Mouse (Mus musculus) midbrain, embryonic 15.5 days (tissue): ENCODE measurements at regions not wholly inside any gene's neighbourhood (a gene's known extent, or its start where the extent isn't known, plus 50 kb on each side); places are given as distances from the start of the nearest gene placed in this dataset.

Source experiments
- ATAC-seq: fragments of 200-750 bp; cut with Nextera tagmentation; replicated peaks from 2 replicates; pipeline ENCODE4 v1.8.0; 2017; ENCODE audit warnings: moderate TSS enrichment
- H3K27ac ChIP-seq: fragments of 300-500 bp; sonication (generic); 2 replicates; pipeline ENCODE4 v1.5.1; 2015; ENCODE audit warnings: mild to moderate bottlenecking, inconsistent platforms
- H3K27me3 ChIP-seq: fragments of 300-500 bp; sonication (generic); replicated peaks from 2 replicates; pipeline ENCODE4 v1.6.1; 2015; ENCODE audit warnings: inconsistent platforms
- H3K36me3 ChIP-seq: fragments of 300-500 bp; sonication (generic); replicated peaks from 2 replicates; pipeline ENCODE4 v1.6.1; 2015; ENCODE audit warnings: inconsistent platforms
- H3K4me1 ChIP-seq: fragments of 300-500 bp; sonication (generic); 2 replicates; pipeline ENCODE4 v1.6.1; 2015; ENCODE audit warnings: inconsistent platforms
- H3K4me2 ChIP-seq: fragments of 300-500 bp; sonication (generic); 2 replicates; pipeline ENCODE4 v1.6.1; 2015; ENCODE audit warnings: inconsistent platforms, mild to moderate bottlenecking, moderate library complexity
- H3K4me3 ChIP-seq: fragments of 300-500 bp; sonication (generic); 2 replicates; pipeline ENCODE4 v1.5.1; 2015; ENCODE audit warnings: mild to moderate bottlenecking, inconsistent platforms
- H3K9ac ChIP-seq: fragments of 300-500 bp; sonication (generic); 2 replicates; pipeline ENCODE4 v1.6.1; 2015; ENCODE audit warnings: mild to moderate bottlenecking, inconsistent platforms
- H3K9me3 ChIP-seq: fragments of 300-500 bp; sonication (generic); 2 replicates; pipeline ENCODE4 v1.6.1; 2016; ENCODE audit warnings: inconsistent platforms
- WGBS: fragments of 180-500 bp; shearing (Covaris S2); methylation state at CpG from one replicate; pipeline ENCODE4 v1.1.7; 2015; ENCODE audit warnings: mixed read lengths; 5-methylcytosine and 5-hydroxymethylcytosine counted together

DNA sequence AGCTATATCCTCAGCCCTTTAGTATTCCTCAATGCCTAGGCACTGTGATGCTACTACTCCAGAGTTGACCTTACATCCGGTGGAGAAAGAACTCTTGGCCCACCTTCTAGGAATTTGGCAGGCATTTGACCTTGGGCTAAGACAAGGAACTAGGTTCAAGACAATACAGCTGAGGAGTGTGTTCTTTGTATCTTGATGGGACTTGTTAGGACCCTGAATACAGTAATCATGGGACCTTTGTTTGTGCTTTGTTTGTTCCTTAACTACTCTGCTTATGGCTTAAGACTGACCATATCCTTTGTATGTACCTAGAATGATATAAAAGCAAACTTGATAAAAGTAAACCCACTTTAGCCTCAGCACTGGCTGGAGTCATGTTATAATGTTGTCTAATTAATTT, 186.7 kb downstream of the Abcc12 start:
- Histone ChIP-seq H3K27ac (no peak overlapping the region), H3K36me3 (no peaks in the 10 kb centered on the region), H3K9me3 (no peaks in the 10 kb centered on the region), H3K4me2 (no peak overlapping the region), H3K9ac (no peak overlapping the region), H3K4me3 (no peak overlapping the region), H3K4me1 (peaks cover 31% of the 10 kb centered on the region), H3K27me3 (no peaks in the 10 kb centered on the region)
- ATAC-seq: no peak
- 96% methylated on average over 1 of the region's 1 CpGs for WGBS

- 97% methylated on average over 2 of the region's 2 CpGs for WGBS
- no peak for ATAC-seq
These were observed 187.1 kb downstream of the Abcc12 start for GRCm38 (mm10) chr8:86393374-86393773.

DNA sequence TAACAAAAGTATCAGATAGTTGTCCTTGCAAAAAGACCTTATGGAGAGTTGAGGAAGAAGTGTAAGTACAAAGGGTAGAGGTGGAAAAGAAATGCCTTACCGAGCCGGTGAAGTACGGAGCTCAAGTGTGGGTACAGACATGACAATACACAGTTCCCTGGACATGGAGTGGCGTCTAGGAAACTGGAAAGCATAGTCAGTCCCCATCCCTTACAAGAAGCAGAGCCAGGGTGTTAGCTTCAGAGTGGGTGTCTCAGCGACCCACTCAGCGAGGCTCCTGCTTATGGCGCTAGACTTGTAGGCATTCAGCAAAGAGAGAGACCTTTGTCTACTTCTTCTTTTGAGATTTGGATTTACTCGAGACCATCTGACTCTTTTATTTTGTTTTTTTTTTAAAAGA, 189.8 kb downstream of the Abcc12 start:
- Histone ChIP-seq H3K27ac (peak overlapping the region; percentile 87), H3K4me2 (no peak overlapping the region), H3K9me3 (no peaks in the 10 kb centered on the region), H3K9ac (no peak overlapping the region), H3K36me3 (no peaks in the 10 kb centered on the region), H3K4me1 (peaks cover 40% of the 10 kb centered on the region), H3K27me3 (no peaks in the 10 kb centered on the region), H3K4me3 (no peak overlapping the region)
- WGBS: 70% methylated on average over 8 of the region's 8 CpGs
- no peak for ATAC-seq

More at GRCm38 (mm10) chr8:86393374-86393773, 187.1 kb downstream of the Abcc12 start:
- Histone ChIP-seq H3K4me1 (peaks cover 33% of the 10 kb centered on the region), H3K4me3 (no peak overlapping the region), H3K9me3 (no peaks in the 10 kb centered on the region), H3K36me3 (no peaks in the 10 kb centered on the region), H3K27ac (no peak overlapping the region), H3K27me3 (no peaks in the 10 kb centered on the region), H3K9ac (no peak overlapping the region), H3K4me2 (no peak overlapping the region)

GRCm38 (mm10) chr8:86389690-86390671, 190.5 kb downstream of the Abcc12 start:
- H3K4me3 ChIP-seq: no peak overlapping the region
- H3K27me3 ChIP-seq: no peaks in the 10 kb centered on the region
- peak overlapping the region; percentile 87 for H3K27ac ChIP-seq
- no peaks in the 10 kb centered on the region for H3K9me3 ChIP-seq
- H3K9ac ChIP-seq: no peak overlapping the region
- peak; percentile 94 for ATAC-seq
- H3K36me3 ChIP-seq: no peaks in the 10 kb centered on the region
- 22% methylated on average over 3 of the region's 3 CpGs for WGBS
- H3K4me2 ChIP-seq: peak overlapping the region; percentile 17; the same call in 1 of the 2 replicates
- peaks cover 45% of the 10 kb centered on the region for H3K4me1 ChIP-seq

- Histone ChIP-seq H3K27ac (peak overlapping the region; percentile 65), H3K9me3 (no peaks in the 10 kb centered on the region), H3K27me3 (no peaks in the 10 kb centered on the region), H3K4me2 (no peak overlapping the region), H3K36me3 (no peaks in the 10 kb centered on the region), H3K4me1 (peaks cover 44% of the 10 kb centered on the region), H3K4me3 (no peak overlapping the region), H3K9ac (no peak overlapping the region)
- WGBS: 26% methylated on average over 7 of the region's 7 CpGs
- ATAC-seq: peak; percentile 64
These were observed 195.2 kb downstream of the Abcc12 start for GRCm38 (mm10) chr8:86385236-86385635.

- Histone ChIP-seq H3K36me3 (no peaks in the 10 kb centered on the region), H3K4me3 (no peak overlapping the region), H3K27me3 (no peaks in the 10 kb centered on the region), H3K27ac (0 out of 2 replicates have a peak overlapping the region, but pooled peaks have one; percentile 42), H3K4me1 (peaks cover 24% of the 10 kb centered on the region), H3K4me2 (no peak overlapping the region), H3K9ac (no peak overlapping the region), H3K9me3 (no peaks in the 10 kb centered on the region)
- 76% methylated on average over 10 of the region's 10 CpGs for WGBS
- ATAC-seq: peak; percentile 53
These were observed 198.5 kb downstream of the Abcc12 start for GRCm38 (mm10) chr8:86381977-86382376.

GRCm38 (mm10) chr8:86368062-86368461, 212.4 kb downstream of the Abcc12 start:
- Histone ChIP-seq H3K4me3 (no peak overlapping the region), H3K4me1 (no peaks in the 10 kb centered on the region), H3K9ac (no peak overlapping the region), H3K9me3 (no peaks in the 10 kb centered on the region), H3K4me2 (no peak overlapping the region), H3K36me3 (no peaks in the 10 kb centered on the region), H3K27ac (no peak overlapping the region), H3K27me3 (no peaks in the 10 kb centered on the region)
- no peak for ATAC-seq
- WGBS: 41% methylated on average over 5 of the region's 5 CpGs

DNA sequence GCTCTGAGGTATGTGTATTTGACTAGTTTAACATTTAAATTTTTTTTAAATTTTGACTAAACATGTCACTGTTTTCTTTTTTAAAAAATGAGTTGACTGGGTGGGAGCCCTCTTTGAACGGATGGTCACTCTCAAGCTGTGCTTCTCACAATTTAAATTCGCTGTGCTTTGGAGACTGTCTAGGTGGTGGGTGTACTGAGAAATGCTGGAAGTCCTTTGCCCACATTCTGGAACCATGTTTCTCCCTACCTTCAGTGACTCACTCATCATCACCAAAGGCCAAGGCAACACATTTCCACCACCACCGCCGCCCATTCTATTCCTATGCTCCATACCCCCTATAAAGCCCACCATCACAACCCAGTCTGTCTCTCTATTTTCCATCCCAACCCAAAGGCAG, 213.8 kb downstream of the Abcc12 start:
- no peak for ATAC-seq
- H3K4me2 ChIP-seq: no peak overlapping the region
- no peak overlapping the region for H3K4me3 ChIP-seq
- H3K27me3 ChIP-seq: no peaks in the 10 kb centered on the region
- no peaks in the 10 kb centered on the region for H3K4me1 ChIP-seq
- H3K27ac ChIP-seq: no peak overlapping the region
- 96% methylated on average over 4 of the region's 4 CpGs for WGBS
- H3K36me3 ChIP-seq: no peaks in the 10 kb centered on the region
- H3K9ac ChIP-seq: no peak overlapping the region
- no peaks in the 10 kb centered on the region for H3K9me3 ChIP-seq

DNA sequence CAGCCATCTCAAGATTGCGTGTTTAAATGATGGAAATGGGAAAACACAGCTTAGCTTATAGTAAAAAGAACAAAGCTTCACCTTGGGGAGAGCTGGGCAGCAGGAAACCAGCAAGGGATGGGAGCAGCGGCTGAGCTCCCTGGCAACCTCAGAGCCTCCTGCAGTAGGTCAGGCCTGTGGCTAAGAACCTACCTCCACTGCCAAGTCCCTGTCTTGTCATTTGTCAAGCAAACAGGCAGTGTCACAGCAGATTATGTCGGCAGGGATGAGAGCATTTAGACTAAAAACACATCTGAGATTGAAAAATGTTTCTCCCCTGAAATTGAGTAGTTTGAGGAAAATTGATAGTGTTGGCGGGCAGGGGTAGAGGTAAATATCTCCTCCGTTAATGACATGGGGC, 214.8 kb downstream of the Abcc12 start:
- Histone ChIP-seq H3K4me1 (no peaks in the 10 kb centered on the region), H3K36me3 (no peaks in the 10 kb centered on the region), H3K27me3 (no peaks in the 10 kb centered on the region), H3K9ac (no peak overlapping the region), H3K4me3 (no peak overlapping the region), H3K4me2 (no peak overlapping the region), H3K27ac (peak overlapping the region; percentile 38; the same call in 1 of the 2 replicates), H3K9me3 (no peaks in the 10 kb centered on the region)
- WGBS: 67% methylated on average over 5 of the region's 5 CpGs
- no peak for ATAC-seq

- Histone ChIP-seq H3K9me3 (no peaks in the 10 kb centered on the region), H3K27ac (no peak overlapping the region), H3K27me3 (no peaks in the 10 kb centered on the region), H3K9ac (no peak overlapping the region), H3K36me3 (no peaks in the 10 kb centered on the region), H3K4me3 (no peak overlapping the region), H3K4me1 (no peaks in the 10 kb centered on the region), H3K4me2 (no peak overlapping the region)
- 52% methylated on average over 2 of the region's 2 CpGs for WGBS
- ATAC-seq: no peak
These were observed 215.6 kb downstream of the Abcc12 start for GRCm38 (mm10) chr8:86364898-86365297.

DNA sequence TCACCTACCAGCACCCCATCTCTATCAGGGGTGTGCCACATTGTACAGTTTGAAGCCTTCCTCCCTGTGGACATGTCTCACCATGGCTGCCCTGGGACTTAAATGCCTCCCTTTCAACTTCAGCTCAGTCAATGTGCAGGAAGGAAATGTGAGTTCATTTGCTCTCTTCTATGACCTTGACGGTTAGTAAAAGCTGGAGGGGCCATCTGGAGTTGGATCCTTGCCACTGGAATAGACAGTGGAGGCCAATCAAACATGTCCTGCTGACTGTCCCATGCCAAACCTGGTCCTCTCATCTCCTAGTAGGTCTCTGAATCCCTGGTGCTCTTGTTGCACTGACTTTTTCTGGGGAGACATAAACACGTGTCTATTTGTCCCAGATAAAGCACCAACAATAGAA, 220.2 kb downstream of the Abcc12 start:
- H3K27ac ChIP-seq: no peak overlapping the region
- H3K9ac ChIP-seq: no peak overlapping the region
- no peak overlapping the region for H3K4me3 ChIP-seq
- H3K9me3 ChIP-seq: no peaks in the 10 kb centered on the region
- no peaks in the 10 kb centered on the region for H3K36me3 ChIP-seq
- H3K27me3 ChIP-seq: no peaks in the 10 kb centered on the region
- H3K4me2 ChIP-seq: no peak overlapping the region
- no peaks in the 10 kb centered on the region for H3K4me1 ChIP-seq
- WGBS: 80% methylated on average over 2 of the region's 2 CpGs
- no peak for ATAC-seq

GRCm38 (mm10) chr8:86359518-86359917, 221.0 kb downstream of the Abcc12 start:
- Histone ChIP-seq H3K4me1 (no peaks in the 10 kb centered on the region), H3K4me2 (no peak overlapping the region), H3K27me3 (no peaks in the 10 kb centered on the region), H3K4me3 (no peak overlapping the region), H3K9me3 (no peaks in the 10 kb centered on the region), H3K9ac (no peak overlapping the region), H3K27ac (no peak overlapping the region), H3K36me3 (no peaks in the 10 kb centered on the region)
- no peak for ATAC-seq
- 52% methylated on average over 3 of the region's 3 CpGs for WGBS

DNA sequence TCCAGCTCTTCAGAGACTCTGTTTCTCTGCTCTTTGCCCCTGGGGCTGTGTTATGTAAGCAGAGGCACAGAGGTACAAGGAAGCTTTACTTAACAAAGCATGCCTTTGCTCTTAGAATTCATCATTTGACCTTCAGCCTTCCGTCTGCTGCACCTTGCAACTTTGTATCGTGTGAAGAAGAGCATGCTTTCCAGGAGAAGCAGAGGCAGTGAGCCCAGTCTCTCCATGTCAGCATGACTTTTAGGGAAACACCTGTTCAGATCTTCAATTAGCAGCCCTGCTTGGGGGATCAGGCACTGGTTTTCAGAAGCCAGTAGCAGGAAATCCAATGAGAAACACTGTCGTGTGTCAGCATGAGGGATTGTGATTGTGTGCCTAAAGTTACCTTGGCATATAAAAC, 226.7 kb downstream of the Abcc12 start:
- H3K4me1 ChIP-seq: no peaks in the 10 kb centered on the region
- no peak overlapping the region for H3K4me3 ChIP-seq
- ATAC-seq: no peak
- H3K27ac ChIP-seq: no peak overlapping the region
- H3K36me3 ChIP-seq: no peaks in the 10 kb centered on the region
- H3K4me2 ChIP-seq: no peak overlapping the region
- 83% methylated on average over 3 of the region's 3 CpGs for WGBS
- no peak overlapping the region for H3K9ac ChIP-seq
- H3K9me3 ChIP-seq: no peaks in the 10 kb centered on the region
- no peaks in the 10 kb centered on the region for H3K27me3 ChIP-seq
